Mouse (Mus musculus) lung, postnatal 0 days (tissue): ENCODE results near the gene Gatad1. TPM values are rescaled to one million over a fixed set of nuclear protein-coding genes. Genes with fewer than 3 reads are reported as not detected.
"Not testable (repeated sequence)": the region's sequence is repeated elsewhere in the genome, so short reads cannot be mapped to it uniquely, and the experiment has no call there.

ENCODE experiments used
- ATAC-seq: fragments of 200-750 bp; cut with Nextera tagmentation; 2 replicates; pipeline ENCODE4 v1.8.0; 2017; ENCODE audit warnings: moderate library complexity
- DNase-seq: peaks from one replicate; pipeline ENCODE4 v3.0.0-alpha.2; 2016; ENCODE audit warnings: low spot score
- H3K27ac ChIP-seq: fragments of 300-500 bp; sonication (generic); 2 replicates; pipeline ENCODE4 v1.5.1; 2014; ENCODE audit warnings: antibody characterized with exemption, mild to moderate bottlenecking, low read length, mixed read lengths
- H3K27me3 ChIP-seq: fragments of 300-500 bp; sonication (generic); replicated peaks from 2 replicates; pipeline ENCODE4 v1.6.1; 2014; ENCODE audit warnings: low read length, mixed read lengths; ENCODE audit not compliant: insufficient read depth
- H3K36me3 ChIP-seq: fragments of 300-500 bp; sonication (generic); 2 replicates; pipeline ENCODE4 v1.6.1; 2014; ENCODE audit warnings: low read length, mixed read lengths; ENCODE audit not compliant: insufficient read depth
- H3K4me1 ChIP-seq: fragments of 300-500 bp; sonication (generic); 2 replicates; pipeline ENCODE4 v1.6.1; 2014; ENCODE audit warnings: antibody characterized with exemption, low read depth, low read length, mixed read lengths; ENCODE audit not compliant: insufficient read depth
- H3K4me2 ChIP-seq: fragments of 300-500 bp; sonication (generic); replicated peaks from 2 replicates; pipeline ENCODE4 v1.6.1; 2014; ENCODE audit warnings: low read depth, mild to moderate bottlenecking, low read length, moderate library complexity, mixed read lengths
- H3K4me3 ChIP-seq: fragments of 300-500 bp; sonication (generic); 2 replicates; pipeline ENCODE4 v1.5.1; 2014; ENCODE audit warnings: low read depth, low read length
- H3K9ac ChIP-seq: fragments of 300-500 bp; sonication (generic); replicated peaks from 2 replicates; pipeline ENCODE4 v1.6.1; 2014; ENCODE audit warnings: low read depth, mild to moderate bottlenecking
- H3K9me3 ChIP-seq: fragments of 300-500 bp; sonication (generic); 2 replicates; pipeline ENCODE4 v1.6.1; 2016; ENCODE audit warnings: low read length, mixed read lengths
- CTCF ChIP-seq: IDR thresholded peaks from 2 replicates; pipeline ENCODE4 v1.5.1; 2016; ENCODE audit warnings: antibody characterized with exemption, mild to moderate bottlenecking
- EP300 ChIP-seq: IDR thresholded peaks from 2 replicates; pipeline ENCODE4 v1.6.1; 2016; ENCODE audit warnings: antibody characterized with exemption, mild to moderate bottlenecking, control low read depth
- WGBS: fragments of 180-500 bp; shearing (Covaris S2); extraction: QIAGEN DNeasy Blood & Tissue Kit; methylation state at CpG from one replicate; pipeline ENCODE4 v1.1.7; 2014; 5-methylcytosine and 5-hydroxymethylcytosine counted together
- polyA plus RNA-seq: library from polyadenylated mRNA; unstranded; fragments of >200 nt; fragmentation: Nextera tagmentation; extraction: Ambion mirVana; gene quantifications from 2 replicates; pipeline ENCODE4 v1.2.1, GENCODE M21; 2015

Gatad1 gene
- polyA plus RNA-seq, 1 experiment from 2014 or later, result 63.3 TPM

DNA sequence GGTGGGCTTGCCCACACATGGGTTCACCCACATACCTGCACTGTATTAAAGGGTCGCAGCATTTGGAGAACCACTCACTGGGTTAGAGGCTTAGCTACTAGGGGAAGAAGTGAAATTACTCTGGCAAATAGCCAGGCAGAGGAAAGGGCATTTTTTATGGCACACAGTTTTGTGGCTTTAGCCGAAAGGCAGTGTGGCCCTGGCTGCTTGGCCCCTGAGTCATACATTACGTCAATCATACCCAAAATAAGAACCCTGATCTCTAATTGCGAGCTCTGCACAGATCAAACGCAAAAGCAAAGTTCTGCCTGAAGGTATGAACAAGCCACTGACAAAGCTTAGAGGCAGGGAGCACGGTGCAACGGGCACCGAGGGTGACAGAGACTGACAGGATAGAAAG is 31.3 kb upstream of the Gatad1 start:
- H3K4me2 ChIP-seq, result no peak overlapping the region
- H3K9me3 ChIP-seq, result no peaks in the 10 kb centered on the region
- H3K27ac ChIP-seq, result no peak overlapping the region
- H3K9ac ChIP-seq, result no peak overlapping the region
- no peaks in the 10 kb centered on the region for H3K4me1 ChIP-seq
- WGBS, result 84% methylated on average over 8 of the region's 8 CpGs
- H3K36me3 ChIP-seq, result peaks cover 29% of the 10 kb centered on the region
- no peaks in the 10 kb centered on the region for H3K27me3 ChIP-seq
- TF ChIP-seq EP300 (no peak), CTCF (no peak)
- H3K4me3 ChIP-seq, result no peak overlapping the region
- ATAC-seq (no peak), DNase-seq (no peak)

DNA sequence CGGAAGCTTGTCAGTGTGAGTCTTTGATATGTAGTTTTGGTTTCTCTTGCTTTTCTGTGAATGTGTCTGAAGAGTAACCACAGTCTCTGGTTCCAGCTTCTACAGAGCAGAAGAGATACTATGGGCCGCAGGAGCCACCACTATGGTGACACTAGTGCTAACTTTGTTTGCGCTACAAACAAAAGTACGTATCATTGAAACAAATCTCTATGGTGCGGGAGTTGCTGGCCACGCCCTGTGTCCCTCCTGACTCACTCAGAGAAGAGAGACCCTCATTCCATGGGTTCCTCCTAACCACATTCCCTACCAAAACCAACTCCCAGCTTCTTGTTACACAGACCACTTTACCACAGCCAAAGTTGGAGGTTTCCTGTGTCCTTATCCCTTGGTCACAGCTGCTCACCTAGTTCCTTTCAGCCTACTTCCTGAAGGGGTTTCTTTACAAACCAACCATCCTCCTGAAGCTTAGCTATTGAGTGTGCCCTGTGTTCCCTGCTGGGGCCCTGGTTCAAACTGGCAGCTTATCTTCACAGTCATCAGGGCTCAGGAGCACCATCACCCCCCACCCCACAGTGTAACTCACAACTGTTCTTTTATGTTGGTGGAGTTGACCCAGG is 13.1 kb upstream of the Gatad1 start:
- 80% methylated on average over 6 of the region's 6 CpGs for WGBS
- no peaks in the 10 kb centered on the region for H3K9me3 ChIP-seq
- no peaks in the 10 kb centered on the region for H3K27me3 ChIP-seq
- H3K27ac ChIP-seq, result no peak overlapping the region
- H3K4me1 ChIP-seq, result no peaks in the 10 kb centered on the region
- DNase-seq (no peak), ATAC-seq (no peak)
- H3K4me2 ChIP-seq, result no peak overlapping the region
- H3K9ac ChIP-seq, result no peak overlapping the region
- TF ChIP-seq CTCF (no peak), EP300 (no peak)
- H3K4me3 ChIP-seq, result no peak overlapping the region
- H3K36me3 ChIP-seq, result no peaks in the 10 kb centered on the region

DNA sequence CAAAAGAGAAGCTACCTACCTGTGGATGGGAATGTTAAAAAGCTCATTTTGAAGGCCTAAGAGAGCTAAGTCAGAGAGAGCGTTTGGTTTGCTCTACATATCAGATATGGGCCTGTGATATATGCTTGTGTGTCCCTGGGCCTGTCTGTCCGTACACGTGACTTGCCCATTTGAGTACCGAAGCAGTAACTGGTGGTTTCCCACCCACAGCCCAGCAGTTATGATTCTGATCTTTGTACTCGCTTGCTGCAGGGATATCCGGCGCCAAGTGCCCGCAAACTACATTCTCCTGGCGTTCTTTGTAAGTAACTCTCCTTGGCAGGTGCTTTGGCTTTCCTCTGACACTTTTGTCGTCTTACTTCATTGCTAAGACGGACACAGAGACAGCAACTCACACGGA is 9.6 kb upstream of the Gatad1 start:
- DNase-seq (no peak), ATAC-seq (no peak)
- no peak overlapping the region for H3K4me2 ChIP-seq
- WGBS, result 82% methylated on average over 12 of the region's 12 CpGs
- H3K9me3 ChIP-seq, result no peaks in the 10 kb centered on the region
- H3K36me3 ChIP-seq, result no peaks in the 10 kb centered on the region
- no peak overlapping the region for H3K4me3 ChIP-seq
- H3K9ac ChIP-seq, result no peak overlapping the region
- H3K27ac ChIP-seq, result no peak overlapping the region
- H3K4me1 ChIP-seq, result no peaks in the 10 kb centered on the region
- TF ChIP-seq CTCF (no peak), EP300 (no peak)
- no peaks in the 10 kb centered on the region for H3K27me3 ChIP-seq

DNA sequence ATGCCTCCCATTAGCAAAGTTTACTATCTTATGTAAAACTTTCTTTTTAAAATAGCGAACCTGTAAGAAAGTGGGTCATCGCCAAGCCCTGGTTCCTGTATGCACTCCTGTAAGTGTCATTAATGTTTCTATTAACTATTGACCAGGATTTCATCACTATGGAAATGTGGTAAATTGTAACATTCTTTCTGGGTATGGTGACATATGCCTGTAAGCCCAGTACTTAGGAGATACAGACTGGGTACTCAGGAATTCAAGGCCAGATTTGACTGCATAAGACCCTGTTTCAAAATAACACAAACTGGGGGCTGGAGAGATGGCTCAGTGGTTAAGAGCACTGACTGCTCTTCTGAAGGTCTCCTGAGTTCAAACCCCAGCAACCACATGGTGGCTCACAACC is 8.2 kb upstream of the Gatad1 start:
- DNase-seq, result no peak

DNA sequence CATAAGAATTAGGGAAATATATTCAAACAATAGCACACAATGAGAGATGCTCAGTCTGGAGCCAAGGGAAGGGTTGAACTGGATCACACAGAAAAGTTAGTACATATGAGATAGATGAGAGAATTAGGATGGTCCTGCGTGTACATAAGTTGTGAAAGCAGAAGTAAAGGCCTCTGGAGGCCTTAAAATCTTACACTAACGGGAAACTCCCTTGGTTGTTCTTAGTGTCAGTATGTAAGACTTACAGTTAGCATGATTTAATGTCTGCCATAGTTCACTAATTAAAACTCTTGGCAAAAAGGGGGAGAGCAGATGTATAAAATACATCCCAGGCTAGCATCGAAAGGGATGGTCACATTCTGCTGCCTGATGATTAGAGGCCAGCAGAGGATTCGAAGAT is 3.2 kb downstream of the Gatad1 start:
- H3K27me3 ChIP-seq, result no peaks in the 10 kb centered on the region
- no peaks in the 10 kb centered on the region for H3K36me3 ChIP-seq
- no peaks in the 10 kb centered on the region for H3K9me3 ChIP-seq
- no peak overlapping the region for H3K9ac ChIP-seq
- WGBS, result 87% methylated on average over 4 of the region's 4 CpGs
- H3K4me1 ChIP-seq, result no peaks in the 10 kb centered on the region
- no peak for DNase-seq
- H3K4me3 ChIP-seq, result no peak overlapping the region
- H3K27ac ChIP-seq, result no peak overlapping the region
- no peak for ATAC-seq
- no peak overlapping the region for H3K4me2 ChIP-seq
- TF ChIP-seq EP300, result no peak
- TF ChIP-seq CTCF, result no peak

More for the DNA sequence above, 8.2 kb upstream of the Gatad1 start:
- H3K9me3 ChIP-seq, result no peaks in the 10 kb centered on the region
- H3K9ac ChIP-seq, result no peak overlapping the region
- no peaks in the 10 kb centered on the region for H3K36me3 ChIP-seq
- H3K27me3 ChIP-seq, result no peaks in the 10 kb centered on the region
- no peak overlapping the region for H3K4me2 ChIP-seq
- TF ChIP-seq EP300 (no peak), CTCF (no peak)
- no peak overlapping the region for H3K27ac ChIP-seq
- no peaks in the 10 kb centered on the region for H3K4me1 ChIP-seq
- no peak for ATAC-seq
- H3K4me3 ChIP-seq, result no peak overlapping the region
- 91% methylated on average over 2 of the region's 2 CpGs for WGBS

DNA sequence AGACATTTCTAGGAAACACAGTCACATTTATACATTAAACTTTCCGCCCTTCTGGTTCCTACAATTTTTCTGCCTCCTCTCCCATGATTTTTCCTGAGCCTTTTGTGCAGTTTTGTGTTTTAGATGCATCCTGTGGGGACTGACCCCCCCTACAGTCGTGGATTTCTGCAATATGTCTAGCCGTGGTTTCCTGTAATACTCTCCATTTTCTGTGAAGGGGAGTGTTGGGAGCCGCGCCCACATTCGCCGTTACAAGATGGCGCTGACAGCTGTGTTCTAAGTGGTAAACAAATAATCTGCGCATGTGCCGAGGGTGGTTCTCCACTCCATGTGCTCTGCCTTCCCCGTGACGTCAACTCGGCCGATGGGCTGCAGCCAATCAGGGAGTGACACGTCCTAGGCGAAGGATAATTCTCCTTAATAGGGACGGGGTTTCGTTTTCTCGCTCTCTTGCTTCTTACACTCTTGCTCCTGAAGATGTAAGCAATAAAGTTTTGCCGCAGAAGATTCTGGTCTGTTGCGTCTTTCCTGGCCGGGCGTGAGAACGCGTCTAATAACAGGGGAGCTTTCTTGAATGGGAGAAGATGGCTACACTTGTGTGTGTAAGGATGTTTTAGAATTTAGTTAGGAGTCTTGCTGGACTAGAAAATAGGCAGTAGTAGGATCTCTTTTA is 3.9 kb downstream of the Gatad1 start:
- not testable (repeated sequence) for H3K4me1 ChIP-seq, ATAC-seq, H3K27ac ChIP-seq, H3K4me2 ChIP-seq, DNase-seq, H3K9ac ChIP-seq, H3K27me3 ChIP-seq, H3K9me3 ChIP-seq, H3K4me3 ChIP-seq, H3K36me3 ChIP-seq
- 89% methylated on average over 14 of the region's 25 CpGs for WGBS
